Mouse (Mus musculus) erythroblast, embryonic 14.5 days (primary cell): ENCODE results near the gene Opa3.

ENCODE experiments used
- GATA1 ChIP-seq: IDR thresholded peaks from 2 replicates; pipeline ENCODE4 v1.6.1; 2012; ENCODE audit warnings: low read length, inconsistent platforms, mixed read lengths
- TAL1 ChIP-seq: IDR thresholded peaks from 3 replicates; pipeline ENCODE4 v1.6.1; 2012; ENCODE audit warnings: low read length, inconsistent platforms, mixed read lengths

DNA sequence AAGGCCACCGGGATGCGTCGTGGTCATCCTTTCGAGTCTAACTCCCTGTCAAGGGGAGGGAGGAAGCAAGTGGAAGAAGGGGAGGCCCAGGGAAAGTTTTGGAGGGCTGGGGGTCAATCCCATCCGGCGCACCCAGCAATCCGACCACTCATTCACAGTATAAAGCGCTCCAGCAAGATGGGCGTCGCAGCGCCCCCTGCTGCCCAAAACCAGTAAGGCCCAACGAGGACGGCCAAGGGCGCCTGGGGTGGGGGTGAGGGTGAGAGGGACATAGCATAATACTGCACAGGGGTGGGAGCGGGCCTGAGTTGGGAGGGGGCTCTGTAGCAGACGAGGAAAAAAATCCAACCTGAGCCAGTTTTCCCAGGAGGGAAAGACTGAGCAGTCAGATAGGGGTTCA, 75.6 kb downstream of the Opa3 start:
- TF ChIP-seq TAL1: no peak
- no peak for TF ChIP-seq GATA1
